9 mouse cellular contexts compared by ENCODE assay signal in the genomic region with DNA sequence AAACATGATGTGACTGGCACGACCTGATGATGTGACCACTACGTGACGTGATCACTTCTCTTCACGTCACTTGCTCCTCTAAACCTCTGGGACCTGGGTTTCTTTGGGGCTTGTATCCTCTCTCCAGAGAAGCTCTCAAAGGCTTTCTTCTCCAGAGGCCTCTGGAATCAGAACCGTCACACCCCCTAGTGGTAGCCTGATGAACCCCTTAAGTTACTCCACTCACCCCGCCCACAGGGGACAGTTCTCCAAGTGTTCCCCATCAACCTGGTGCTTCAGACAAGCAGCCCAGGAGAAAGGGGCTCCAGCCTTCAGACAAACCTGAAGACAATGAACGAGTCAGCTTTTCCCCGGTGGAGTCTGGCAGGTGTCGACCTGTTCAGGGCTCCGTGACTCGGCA.
A peak's percentile ranks its signal among the peaks of the same experiment; 100 is the strongest.
DNase-seq lines count a peak whose midpoint lies in the region; ATAC-seq and TF ChIP-seq lines count a peak whose summit lies in the region.
"Had no signal": no experiment of that assay in that cellular context is flagged by ENCODE, and none has a peak within 500 bp of the region (broad histone marks: within the 10 kb centered on the region; RNA-seq: fewer than 3 reads in every experiment).

No protein-coding gene starts in this region.

- no peak for ATAC-seq in heart, embryonic 12.5 days (ENCODE audit: insufficient number of reproducible peaks, low FRiP score)
- peak; percentile 71 for ATAC-seq in megakaryocyte progenitor cell, adult 5-6 weeks (replicated peaks; ENCODE audit: poor library complexity)
- ATAC-seq in megakaryocyte, adult 5-6 weeks (ENCODE audit: poor library complexity, severe bottlenecking), result no peak

- TF ChIP-seq POLR2A in heart, adult 2 months (IDR thresholded peaks at IDR 0.05; ENCODE audit: insufficient read depth, low read depth, low read length), result no peak

- H3K27me3 ChIP-seq in heart, adult 2 months (ENCODE audit: control insufficient read depth, insufficient read depth, low read length), result no peaks in the 10 kb centered on the region
- no peaks in the 10 kb centered on the region for H3K27me3 ChIP-seq in heart, embryonic 12.5 days (replicated peaks)
- H3K27me3 ChIP-seq: neural tube, embryonic 13.5 days had no signal

- 66% methylated on average over 11 of the region's 11 CpGs for WGBS in heart, adult 2 months
- 70% methylated on average over 11 of the region's 11 CpGs for WGBS in heart, embryonic 12.5 days

- intact Hi-C loops in heart, adult 2 months (cut with DNase I), result loop anchor here (10.0 kb wide), 1 partner anchor 521 kb away; a partner anchor contains a TSS

- peaks cover 5% of the 10 kb centered on the region; the same call in 1 of the 2 replicates for H3K9me3 ChIP-seq in heart, embryonic 12.5 days (replicated peaks)
- H3K9me3 ChIP-seq: neural tube, embryonic 13.5 days had no signal

- peak; percentile 76 for TF ChIP-seq CTCF in heart, adult 2 months (IDR thresholded peaks at IDR 0.05)

- H3K4me3 ChIP-seq in heart, adult 2 months, result no peak overlapping the region
- H3K4me3 ChIP-seq in heart, embryonic 12.5 days, result no peak overlapping the region
- H3K4me3 ChIP-seq: neural tube, embryonic 13.5 days had no signal

- H3K4me1 ChIP-seq in heart, adult 2 months (ENCODE audit: control insufficient read depth, insufficient read depth, low read length), result no peaks in the 10 kb centered on the region
- H3K4me1 ChIP-seq in heart, embryonic 12.5 days (replicated peaks), result peaks cover 16% of the 10 kb centered on the region; the same call in 1 of the 2 replicates

- no peaks in the 10 kb centered on the region for H3K36me3 ChIP-seq in heart, adult 2 months (ENCODE audit: control insufficient read depth, insufficient read depth, low read length)
- no peaks in the 10 kb centered on the region for H3K36me3 ChIP-seq in heart, embryonic 12.5 days
- H3K36me3 ChIP-seq: neural tube, embryonic 13.5 days had no signal

- no peaks in the 10 kb centered on the region for H3K79me2 ChIP-seq in heart, adult 2 months (replicated peaks; ENCODE audit: control insufficient read depth, insufficient read depth, low read length)

- DNase-seq in heart, adult 2 months, result peak; percentile 25 to 48
- DNase-seq in urinary bladder, postnatal 25 days (ENCODE audit: low spot score), result peak; percentile 13
- no peak for DNase-seq in urinary bladder, postnatal 4 days (ENCODE audit: low spot score in 2 of 2)
- peak; percentile 78 for DNase-seq in embryo, embryonic 11 days
- peak; percentile 75 to 81 for DNase-seq in kidney, postnatal 4 days

- H3K4me2 ChIP-seq in heart, embryonic 12.5 days, result no peak overlapping the region
- H3K4me2 ChIP-seq: neural tube, embryonic 13.5 days had no signal

- no peak overlapping the region for H3K9ac ChIP-seq in heart, adult 2 months (ENCODE audit: low read depth, low read length)
- H3K9ac ChIP-seq in heart, embryonic 12.5 days, result no peak overlapping the region
- H3K9ac ChIP-seq: neural tube, embryonic 13.5 days had no signal

- no peak overlapping the region for H3K27ac ChIP-seq in heart, adult 2 months
- no peak overlapping the region for H3K27ac ChIP-seq in heart, embryonic 12.5 days (ENCODE audit: poor library complexity, severe bottlenecking)
- H3K27ac ChIP-seq: neural tube, embryonic 13.5 days had no signal

- TF ChIP-seq EP300 in heart, adult 2 months (IDR thresholded peaks at IDR 0.05; ENCODE audit: insufficient read depth, low read depth, low read length), result no peak

Comparison
In these comparisons a context has a peak if more than half of its experiments do, and no peak if none do; other contexts are left out.
1. DNase-seq: peak in heart, adult 2 months (2 of 2), urinary bladder, postnatal 25 days (single experiment), embryo, embryonic 11 days (single experiment) and kidney, postnatal 4 days (2 of 2); none in urinary bladder, postnatal 4 days (0 of 2).